Mouse (Mus musculus) forebrain, embryonic 16.5 days (tissue): ENCODE results near the gene Ect2l. TPM values are rescaled to one million over a fixed set of nuclear protein-coding genes. Genes with fewer than 3 reads are reported as not detected.

Source experiments
- ATAC-seq: fragments of 200-750 bp; cut with Nextera tagmentation; 2 replicates; pipeline ENCODE4 v1.8.0; 2017; ENCODE audit warnings: mild to moderate bottlenecking, moderate library complexity
- H3K27ac ChIP-seq: fragments of 300-500 bp; sonication (generic); 2 replicates; pipeline ENCODE4 v1.5.1; 2014; ENCODE audit warnings: low read length, control low read depth
- H3K27me3 ChIP-seq: fragments of 300-500 bp; sonication (generic); replicated peaks from 2 replicates; pipeline ENCODE4 v1.6.1; 2014; ENCODE audit warnings: low read length; ENCODE audit not compliant: control insufficient read depth, insufficient read depth
- H3K36me3 ChIP-seq: fragments of 300-500 bp; sonication (generic); 2 replicates; pipeline ENCODE4 v1.6.1; 2014; ENCODE audit not compliant: control insufficient read depth, insufficient read depth
- H3K4me1 ChIP-seq: fragments of 300-500 bp; sonication (generic); replicated peaks from 2 replicates; pipeline ENCODE4 v1.6.1; 2014; ENCODE audit warnings: low read length; ENCODE audit not compliant: control insufficient read depth, insufficient read depth
- H3K4me2 ChIP-seq: fragments of 300-500 bp; sonication (generic); 2 replicates; pipeline ENCODE4 v1.6.1; 2014; ENCODE audit warnings: mild to moderate bottlenecking, low read length, control low read depth
- H3K4me3 ChIP-seq: fragments of 300-500 bp; sonication (generic); replicated peaks from 2 replicates; pipeline ENCODE4 v1.5.1; 2014; ENCODE audit warnings: mild to moderate bottlenecking, low read length, control low read depth
- H3K9ac ChIP-seq: fragments of 300-500 bp; sonication (generic); replicated peaks from 2 replicates; pipeline ENCODE4 v1.6.1; 2014; ENCODE audit warnings: low read depth, low read length, control low read depth
- H3K9me3 ChIP-seq: fragments of 300-500 bp; sonication (generic); 2 replicates; pipeline ENCODE4 v1.6.1; 2016; ENCODE audit warnings: low read length; ENCODE audit not compliant: control insufficient read depth
- WGBS: fragments of 180-500 bp; shearing (Covaris S2); extraction: QIAGEN DNeasy Blood & Tissue Kit; methylation state at CpG from one replicate; pipeline ENCODE4 v1.1.7; 2014; 5-methylcytosine and 5-hydroxymethylcytosine counted together
- polyA plus RNA-seq: library from polyadenylated mRNA; unstranded; fragments of >200 nt; fragmentation: Nextera tagmentation; extraction: Ambion mirVana; gene quantifications from 2 replicates; pipeline ENCODE4 v1.2.1, GENCODE M21; 2015

Ect2l gene
- polyA plus RNA-seq, 1 experiment from 2014 or later: 0.44 TPM

DNA sequence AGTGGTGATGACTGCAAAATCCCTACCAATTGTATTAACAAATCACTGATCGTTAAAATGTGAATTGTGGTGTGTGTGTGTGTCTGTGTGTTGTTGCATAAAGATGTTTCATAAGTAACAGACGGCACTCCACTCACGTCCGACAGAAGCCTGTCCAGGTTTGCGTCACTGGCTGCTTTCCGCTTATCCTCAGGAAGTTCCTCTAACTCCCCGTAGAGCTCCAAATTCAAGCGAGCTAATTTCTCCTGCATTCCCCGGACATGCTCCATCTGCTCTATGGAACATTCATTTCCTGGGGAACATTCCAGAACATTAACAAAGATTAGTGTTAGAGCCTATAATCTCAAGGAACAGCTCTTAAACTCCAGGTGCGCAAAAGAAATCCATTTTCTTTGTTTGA, 8.7 kb upstream of the Ect2l start:
- Histone ChIP-seq H3K36me3 (no peaks in the 10 kb centered on the region), H3K4me3 (no peak overlapping the region), H3K4me2 (no peak overlapping the region), H3K9me3 (no peaks in the 10 kb centered on the region), H3K27ac (no peak overlapping the region), H3K4me1 (no peaks in the 10 kb centered on the region), H3K9ac (no peak overlapping the region), H3K27me3 (no peaks in the 10 kb centered on the region)
- ATAC-seq: no peak
- 87% methylated on average over 10 of the region's 10 CpGs for WGBS

- no peak for ATAC-seq
- Histone ChIP-seq H3K36me3 (no peaks in the 10 kb centered on the region), H3K9ac (no peak overlapping the region), H3K9me3 (no peaks in the 10 kb centered on the region), H3K27me3 (no peaks in the 10 kb centered on the region), H3K4me2 (no peak overlapping the region), H3K4me3 (no peak overlapping the region), H3K27ac (no peak overlapping the region), H3K4me1 (no peaks in the 10 kb centered on the region)
- 85% methylated on average over 5 of the region's 5 CpGs for WGBS
Measured at GRCm38 (mm10) chr10:18214124-18214523, 3.4 kb upstream of the Ect2l start.

- no peaks in the 10 kb centered on the region for H3K9me3 ChIP-seq
- 83% methylated on average over 4 of the region's 4 CpGs for WGBS
- no peaks in the 10 kb centered on the region for H3K27me3 ChIP-seq
- no peak for ATAC-seq
- no peaks in the 10 kb centered on the region for H3K36me3 ChIP-seq
- no peak overlapping the region for H3K27ac ChIP-seq
- H3K4me1 ChIP-seq: no peaks in the 10 kb centered on the region
- H3K4me3 ChIP-seq: no peak overlapping the region
- no peak overlapping the region for H3K4me2 ChIP-seq
- H3K9ac ChIP-seq: no peak overlapping the region
Measured at GRCm38 (mm10) chr10:18213373-18213772, 2.7 kb upstream of the Ect2l start.

GRCm38 (mm10) chr10:18210119-18210518, 571 bp downstream of the Ect2l start:
- Histone ChIP-seq H3K4me1 (no peaks in the 10 kb centered on the region), H3K4me2 (no peak overlapping the region), H3K36me3 (no peaks in the 10 kb centered on the region), H3K27ac (no peak overlapping the region), H3K27me3 (no peaks in the 10 kb centered on the region), H3K4me3 (no peak overlapping the region), H3K9ac (no peak overlapping the region), H3K9me3 (no peaks in the 10 kb centered on the region)
- WGBS: 80% methylated on average over 6 of the region's 6 CpGs
- ATAC-seq: no peak

- Histone ChIP-seq H3K27ac (no peak overlapping the region), H3K4me3 (no peak overlapping the region), H3K4me2 (no peak overlapping the region), H3K27me3 (no peaks in the 10 kb centered on the region), H3K4me1 (no peaks in the 10 kb centered on the region), H3K9me3 (no peaks in the 10 kb centered on the region), H3K36me3 (no peaks in the 10 kb centered on the region), H3K9ac (no peak overlapping the region)
- no peak for ATAC-seq
- 9% methylated on average over 7 of the region's 7 CpGs for WGBS
Measured at GRCm38 (mm10) chr10:18204067-18204466, 6.6 kb downstream of the Ect2l start.

DNA sequence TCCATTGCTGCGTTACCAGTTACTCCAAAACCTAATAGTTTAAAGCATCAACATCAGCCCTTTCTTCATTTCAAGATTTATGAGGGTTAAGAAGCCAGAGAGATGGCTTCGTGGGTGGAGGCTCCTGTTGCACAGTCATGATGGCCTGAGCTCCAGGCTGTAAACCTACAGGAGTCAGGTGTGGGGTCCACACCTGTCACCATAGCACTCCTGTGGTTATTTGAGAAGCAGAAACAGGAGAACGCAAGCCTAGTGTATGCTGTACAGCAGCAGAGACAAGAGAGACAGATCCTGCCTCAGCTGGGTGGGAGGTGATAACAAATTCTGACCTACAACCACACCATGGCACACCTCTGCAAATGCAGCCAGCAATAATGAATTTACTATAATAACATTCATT, 8.3 kb downstream of the Ect2l start:
- no peak overlapping the region for H3K4me2 ChIP-seq
- no peaks in the 10 kb centered on the region for H3K27me3 ChIP-seq
- ATAC-seq: no peak
- H3K4me3 ChIP-seq: no peak overlapping the region
- 89% methylated on average over 3 of the region's 3 CpGs for WGBS
- H3K4me1 ChIP-seq: no peaks in the 10 kb centered on the region
- no peak overlapping the region for H3K27ac ChIP-seq
- H3K36me3 ChIP-seq: no peaks in the 10 kb centered on the region
- H3K9me3 ChIP-seq: no peaks in the 10 kb centered on the region
- H3K9ac ChIP-seq: no peak overlapping the region

- no peak overlapping the region for H3K9ac ChIP-seq
- no peaks in the 10 kb centered on the region for H3K27me3 ChIP-seq
- WGBS: 59% methylated on average over 9 of the region's 9 CpGs
- no peak for ATAC-seq
- H3K4me3 ChIP-seq: no peak overlapping the region
- no peak overlapping the region for H3K27ac ChIP-seq
- H3K9me3 ChIP-seq: no peaks in the 10 kb centered on the region
- no peak overlapping the region for H3K4me2 ChIP-seq
- H3K4me1 ChIP-seq: no peaks in the 10 kb centered on the region
- no peaks in the 10 kb centered on the region for H3K36me3 ChIP-seq
Measured at GRCm38 (mm10) chr10:18200656-18201055, 10.0 kb downstream of the Ect2l start.

DNA sequence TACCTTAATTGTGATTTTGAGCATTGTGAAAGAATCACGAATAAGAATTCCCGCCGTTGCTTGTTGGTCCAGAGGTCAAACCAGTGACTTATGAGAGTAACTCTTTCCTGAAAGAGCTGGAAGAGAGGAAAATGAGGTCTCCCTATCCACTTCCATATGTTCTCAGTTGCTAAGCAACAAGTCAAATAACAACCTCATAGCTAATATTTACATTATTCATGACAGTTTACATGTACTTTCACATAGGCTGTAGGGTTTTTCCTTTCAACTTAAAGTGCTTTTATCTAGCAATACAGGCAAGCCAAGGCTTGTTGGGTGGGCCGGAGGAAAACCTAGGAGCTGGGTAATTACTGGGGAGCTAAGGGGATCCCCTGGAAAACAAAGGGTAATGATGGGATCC, 10.8 kb downstream of the Ect2l start:
- no peak overlapping the region for H3K27ac ChIP-seq
- H3K4me2 ChIP-seq: no peak overlapping the region
- WGBS: 92% methylated on average over 4 of the region's 4 CpGs
- H3K36me3 ChIP-seq: no peaks in the 10 kb centered on the region
- H3K9me3 ChIP-seq: no peaks in the 10 kb centered on the region
- H3K4me3 ChIP-seq: no peak overlapping the region
- H3K4me1 ChIP-seq: no peaks in the 10 kb centered on the region
- no peak for ATAC-seq
- H3K9ac ChIP-seq: no peak overlapping the region
- no peaks in the 10 kb centered on the region for H3K27me3 ChIP-seq

DNA sequence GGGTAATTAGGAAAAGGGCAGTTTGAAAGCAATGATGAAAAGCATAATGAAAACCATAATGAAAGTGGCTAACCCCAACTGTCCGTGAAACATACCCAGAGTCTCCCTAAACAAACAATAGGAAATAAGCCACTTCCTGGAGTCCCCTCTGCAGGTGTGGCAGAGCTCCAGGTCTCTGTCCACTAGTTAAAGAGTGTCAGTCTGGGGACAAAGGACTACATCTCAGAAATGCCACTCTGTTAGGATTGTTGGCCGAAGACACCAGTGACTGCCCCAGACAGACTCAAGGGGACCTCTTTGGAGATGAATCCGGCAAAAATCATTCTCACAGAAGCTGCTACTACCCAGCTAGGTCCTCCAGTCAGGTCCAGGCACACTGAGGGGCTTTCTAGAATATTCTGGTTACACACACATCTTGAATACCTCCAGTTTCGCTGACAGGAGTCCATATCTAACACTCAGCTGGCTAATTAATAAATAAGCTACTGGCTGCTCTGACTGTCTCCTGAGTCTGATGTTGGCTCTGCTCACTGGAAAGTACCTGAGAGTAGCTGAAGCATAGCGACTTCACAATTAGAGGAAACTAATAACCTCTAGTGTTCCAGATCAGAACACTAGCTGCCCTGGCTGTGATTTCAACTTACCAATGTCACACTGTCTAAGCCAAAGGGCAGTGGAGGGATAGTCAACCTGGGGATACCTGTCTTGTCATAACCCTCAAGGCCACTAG, 12.2 kb downstream of the Ect2l start:
- no peak overlapping the region for H3K4me3 ChIP-seq
- H3K27me3 ChIP-seq: no peaks in the 10 kb centered on the region
- no peak overlapping the region for H3K4me2 ChIP-seq
- H3K27ac ChIP-seq: no peak overlapping the region
- no peaks in the 10 kb centered on the region for H3K36me3 ChIP-seq
- H3K9me3 ChIP-seq: no peaks in the 10 kb centered on the region
- ATAC-seq: no peak
- no peaks in the 10 kb centered on the region for H3K4me1 ChIP-seq
- 84% methylated on average over 5 of the region's 5 CpGs for WGBS
- H3K9ac ChIP-seq: no peak overlapping the region
